Mouse (Mus musculus): Measurements from ENCODE around the gene Lsm3. TPM values are rescaled to one million over a fixed set of nuclear protein-coding genes. Genes with fewer than 3 reads are reported as not detected.

The Lsm3 gene
- polyA plus RNA-seq, 1 experiment from 2014 or later: 279 TPM

DNA sequence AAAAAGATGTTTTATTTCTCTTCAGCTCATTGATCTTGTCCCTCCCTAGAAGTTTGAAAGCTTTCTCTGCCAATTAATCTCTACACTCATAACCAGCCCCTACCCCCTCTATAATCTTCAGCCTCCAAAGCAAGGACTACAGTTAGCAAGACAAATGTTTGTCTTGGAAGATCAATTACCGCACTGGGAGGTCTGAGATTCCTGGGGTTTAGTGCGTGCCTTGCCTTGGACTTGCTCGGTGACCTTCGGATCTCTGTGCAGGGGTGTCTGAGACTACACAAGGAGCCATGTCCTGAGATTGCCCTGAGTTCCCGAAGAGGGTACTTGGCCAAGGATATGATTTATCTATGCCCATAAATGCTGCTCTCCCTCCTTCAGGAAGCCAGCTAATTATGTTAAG lies 17.6 kb downstream of the Lsm3 start:
- Histone ChIP-seq H3K27ac (ENCODE audit: low read length) (no peak overlapping the region), H3K9me3 (ENCODE audit: control insufficient read depth, low read depth, low read length) (no peaks in the 10 kb centered on the region), H3K4me2 (replicated peaks; ENCODE audit: low read depth, low read length) (no peak overlapping the region), H3K4me1 (ENCODE audit: control insufficient read depth, insufficient read depth, low read length) (peaks cover 9% of the 10 kb centered on the region; the same call in 1 of the 2 replicates), H3K9ac (replicated peaks; ENCODE audit: low read depth, low read length) (no peak overlapping the region), H3K27me3 (ENCODE audit: control insufficient read depth, insufficient read depth, low read length) (no peaks in the 10 kb centered on the region), H3K36me3 (ENCODE audit: control insufficient read depth, insufficient read depth, low read length) (no peaks in the 10 kb centered on the region; the same call in 1 of the 2 replicates), H3K4me3 (ENCODE audit: low read depth, low read length) (no peak overlapping the region)
- WGBS: 3% methylated on average over 5 of the region's 5 CpGs
- ATAC-seq (ENCODE audit: insufficient number of reproducible peaks, insufficient read depth, low FRiP score, low read depth): no peak

DNA sequence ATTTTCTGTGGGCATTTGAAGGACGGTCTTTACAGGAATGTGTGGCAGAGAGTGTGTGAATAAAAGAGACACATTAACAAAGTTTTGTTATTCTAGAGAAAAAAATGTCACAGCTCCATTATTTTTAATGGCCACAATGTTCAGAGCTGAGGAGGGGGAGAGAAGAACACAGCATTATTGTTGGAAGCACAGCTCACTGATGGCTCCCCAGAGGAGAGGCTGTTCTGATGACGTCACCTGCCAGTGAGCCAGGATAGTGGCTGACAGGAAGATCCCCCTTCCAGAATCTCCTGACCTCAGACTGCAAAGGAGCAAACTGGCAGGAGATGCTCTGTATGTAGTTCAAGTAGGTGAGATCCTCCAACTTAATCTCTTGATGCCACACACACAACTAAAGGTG lies 18.0 kb downstream of the Lsm3 start:
- peaks cover 9% of the 10 kb centered on the region; the same call in 1 of the 2 replicates for H3K4me1 ChIP-seq (ENCODE audit: control insufficient read depth, insufficient read depth, low read length)
- H3K9ac ChIP-seq (replicated peaks; ENCODE audit: low read depth, low read length): no peak overlapping the region
- H3K36me3 ChIP-seq (ENCODE audit: control insufficient read depth, insufficient read depth, low read length): no peaks in the 10 kb centered on the region
- ATAC-seq (ENCODE audit: insufficient number of reproducible peaks, insufficient read depth, low FRiP score, low read depth): no peak
- H3K27ac ChIP-seq (ENCODE audit: low read length): no peak overlapping the region
- no peak overlapping the region for H3K4me2 ChIP-seq (replicated peaks; ENCODE audit: low read depth, low read length)
- WGBS: 17% methylated on average over 2 of the region's 2 CpGs
- H3K27me3 ChIP-seq (ENCODE audit: control insufficient read depth, insufficient read depth, low read length): no peaks in the 10 kb centered on the region
- H3K4me3 ChIP-seq (ENCODE audit: low read depth, low read length): no peak overlapping the region
- H3K9me3 ChIP-seq (ENCODE audit: control insufficient read depth, low read depth, low read length): no peaks in the 10 kb centered on the region

DNA sequence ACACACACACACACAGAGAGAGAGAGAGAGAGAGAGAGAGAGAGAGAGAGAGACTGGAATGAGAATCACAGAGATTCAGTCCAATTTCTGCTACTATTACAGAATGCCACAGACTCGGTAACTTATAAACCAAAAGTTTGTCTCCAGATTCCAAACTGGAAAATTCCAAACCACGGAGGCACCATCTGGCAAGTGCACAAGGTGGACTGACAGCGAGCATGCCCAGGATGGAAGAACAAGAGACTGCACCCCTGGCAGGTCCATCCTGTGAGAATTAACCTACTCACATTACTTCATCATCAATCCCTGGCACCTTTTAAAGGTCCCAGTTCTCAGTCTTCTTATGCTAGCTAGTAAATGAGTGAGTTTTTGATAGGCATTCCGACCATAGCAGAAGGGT lies 18.5 kb downstream of the Lsm3 start:
- H3K9me3 ChIP-seq (ENCODE audit: control insufficient read depth, low read depth, low read length): no peaks in the 10 kb centered on the region
- H3K4me2 ChIP-seq (replicated peaks; ENCODE audit: low read depth, low read length): no peak overlapping the region
- no peak overlapping the region for H3K4me3 ChIP-seq (ENCODE audit: low read depth, low read length)
- H3K4me1 ChIP-seq (ENCODE audit: control insufficient read depth, insufficient read depth, low read length): peaks cover 9% of the 10 kb centered on the region; the same call in 1 of the 2 replicates
- H3K9ac ChIP-seq (replicated peaks; ENCODE audit: low read depth, low read length): no peak overlapping the region
- no peak overlapping the region for H3K27ac ChIP-seq (ENCODE audit: low read length)
- no peaks in the 10 kb centered on the region for H3K36me3 ChIP-seq (ENCODE audit: control insufficient read depth, insufficient read depth, low read length)
- no peak for ATAC-seq (ENCODE audit: insufficient number of reproducible peaks, insufficient read depth, low FRiP score, low read depth)
- WGBS: 65% methylated on average over 4 of the region's 4 CpGs
- H3K27me3 ChIP-seq (ENCODE audit: control insufficient read depth, insufficient read depth, low read length): no peaks in the 10 kb centered on the region

DNA sequence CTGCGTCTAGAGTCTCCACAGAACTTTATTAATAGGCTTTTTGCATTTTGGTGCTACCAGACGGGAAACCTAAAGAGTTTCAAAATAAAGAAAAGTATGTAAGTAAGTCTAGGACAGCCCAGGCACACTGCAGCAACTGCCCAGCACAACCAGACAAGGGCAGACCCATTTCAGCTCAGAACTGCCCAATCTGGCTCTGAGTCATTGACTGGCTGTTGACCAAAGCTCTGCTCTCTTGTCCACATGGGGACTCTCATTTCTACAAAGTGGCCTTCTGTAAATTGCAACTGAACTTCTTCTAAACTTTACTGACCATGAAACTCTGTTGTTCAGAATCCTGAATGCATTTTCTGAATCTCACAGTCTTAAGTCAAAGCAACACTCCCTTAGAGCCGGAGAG lies 19.5 kb downstream of the Lsm3 start:
- no peaks in the 10 kb centered on the region for H3K27me3 ChIP-seq (ENCODE audit: control insufficient read depth, insufficient read depth, low read length)
- H3K9ac ChIP-seq (replicated peaks; ENCODE audit: low read depth, low read length): no peak overlapping the region
- WGBS: 90% methylated on average over 3 of the region's 3 CpGs
- no peak overlapping the region for H3K4me2 ChIP-seq (replicated peaks; ENCODE audit: low read depth, low read length)
- H3K27ac ChIP-seq (ENCODE audit: low read length): no peak overlapping the region
- H3K36me3 ChIP-seq (ENCODE audit: control insufficient read depth, insufficient read depth, low read length): no peaks in the 10 kb centered on the region
- H3K9me3 ChIP-seq (ENCODE audit: control insufficient read depth, low read depth, low read length): no peaks in the 10 kb centered on the region
- H3K4me1 ChIP-seq (ENCODE audit: control insufficient read depth, insufficient read depth, low read length): peaks cover 9% of the 10 kb centered on the region; the same call in 1 of the 2 replicates
- H3K4me3 ChIP-seq (ENCODE audit: low read depth, low read length): no peak overlapping the region
- ATAC-seq (ENCODE audit: insufficient number of reproducible peaks, insufficient read depth, low FRiP score, low read depth): no peak

DNA sequence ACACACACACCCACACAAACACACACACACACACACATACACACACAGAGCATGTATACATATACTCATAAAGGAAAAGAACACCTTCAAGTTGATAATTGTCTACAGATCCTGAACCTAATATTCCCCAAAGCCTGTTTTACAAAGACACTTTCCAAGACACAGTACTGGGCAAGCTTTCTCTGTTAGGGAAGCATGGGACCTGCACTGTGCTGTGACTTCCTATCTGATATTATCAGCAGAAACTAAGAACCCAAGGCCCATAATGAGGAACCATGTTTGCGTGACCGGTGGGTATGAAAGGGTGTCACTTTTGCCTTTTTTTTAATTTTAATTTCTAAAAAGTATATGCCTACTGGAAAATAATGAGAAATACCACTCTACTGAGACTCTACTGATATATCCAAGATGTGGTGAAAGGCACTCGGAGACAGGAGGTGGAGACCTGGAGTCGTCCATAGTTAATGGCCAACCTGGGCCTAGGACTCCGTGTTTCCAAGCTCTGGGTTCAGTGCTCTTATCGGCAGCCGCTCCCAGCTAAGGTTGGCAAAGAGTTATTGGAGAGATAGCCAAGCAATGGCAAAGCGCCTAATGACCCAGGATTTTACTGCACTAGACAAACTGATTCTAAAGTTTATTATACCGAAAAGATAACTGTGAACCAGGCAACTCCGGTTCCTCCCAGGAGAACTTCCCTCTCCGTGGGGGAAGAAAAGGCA lies 20.5 kb downstream of the Lsm3 start:
- no peak for ATAC-seq (ENCODE audit: insufficient number of reproducible peaks, insufficient read depth, low FRiP score, low read depth)
- 77% methylated on average over 11 of the region's 11 CpGs for WGBS
- no peaks in the 10 kb centered on the region for H3K36me3 ChIP-seq (ENCODE audit: control insufficient read depth, insufficient read depth, low read length)
- no peak overlapping the region for H3K27ac ChIP-seq (ENCODE audit: low read length)
- no peaks in the 10 kb centered on the region for H3K27me3 ChIP-seq (ENCODE audit: control insufficient read depth, insufficient read depth, low read length)
- no peak overlapping the region for H3K9ac ChIP-seq (replicated peaks; ENCODE audit: low read depth, low read length)
- H3K9me3 ChIP-seq (ENCODE audit: control insufficient read depth, low read depth, low read length): no peaks in the 10 kb centered on the region
- peaks cover 9% of the 10 kb centered on the region; the same call in 1 of the 2 replicates for H3K4me1 ChIP-seq (ENCODE audit: control insufficient read depth, insufficient read depth, low read length)
- H3K4me2 ChIP-seq (replicated peaks; ENCODE audit: low read depth, low read length): no peak overlapping the region
- H3K4me3 ChIP-seq (ENCODE audit: low read depth, low read length): no peak overlapping the region

DNA sequence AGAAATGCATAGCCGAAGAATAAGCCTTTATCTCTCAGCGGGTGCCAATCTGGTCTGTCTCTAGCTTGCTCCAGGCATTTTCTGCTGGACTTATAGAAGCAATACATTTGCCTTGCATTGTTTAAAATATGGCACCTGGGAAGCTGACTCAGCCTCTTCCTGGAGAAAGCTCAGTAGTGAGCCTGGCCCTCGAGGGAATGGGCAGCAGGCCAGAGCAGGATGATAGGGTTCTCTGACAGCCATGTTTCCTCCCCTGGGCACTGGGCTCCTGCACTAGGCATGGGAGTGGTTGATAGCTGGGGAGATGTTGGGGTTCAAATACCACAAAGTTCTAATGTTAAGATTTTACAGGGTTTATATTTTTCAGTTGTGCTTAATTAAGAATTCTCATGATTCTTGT lies 25.5 kb downstream of the Lsm3 start:
- Histone ChIP-seq H3K9ac (replicated peaks; ENCODE audit: low read depth, low read length) (no peak overlapping the region), H3K4me1 (ENCODE audit: control insufficient read depth, insufficient read depth, low read length) (no peaks in the 10 kb centered on the region), H3K36me3 (ENCODE audit: control insufficient read depth, insufficient read depth, low read length) (no peaks in the 10 kb centered on the region), H3K4me2 (replicated peaks; ENCODE audit: low read depth, low read length) (no peak overlapping the region), H3K9me3 (ENCODE audit: control insufficient read depth, low read depth, low read length) (no peaks in the 10 kb centered on the region), H3K27ac (ENCODE audit: low read length) (no peak overlapping the region), H3K27me3 (ENCODE audit: control insufficient read depth, insufficient read depth, low read length) (no peaks in the 10 kb centered on the region), H3K4me3 (ENCODE audit: low read depth, low read length) (no peak overlapping the region)
- no peak for ATAC-seq (ENCODE audit: insufficient number of reproducible peaks, insufficient read depth, low FRiP score, low read depth)
- 46% methylated on average over 3 of the region's 3 CpGs for WGBS

DNA sequence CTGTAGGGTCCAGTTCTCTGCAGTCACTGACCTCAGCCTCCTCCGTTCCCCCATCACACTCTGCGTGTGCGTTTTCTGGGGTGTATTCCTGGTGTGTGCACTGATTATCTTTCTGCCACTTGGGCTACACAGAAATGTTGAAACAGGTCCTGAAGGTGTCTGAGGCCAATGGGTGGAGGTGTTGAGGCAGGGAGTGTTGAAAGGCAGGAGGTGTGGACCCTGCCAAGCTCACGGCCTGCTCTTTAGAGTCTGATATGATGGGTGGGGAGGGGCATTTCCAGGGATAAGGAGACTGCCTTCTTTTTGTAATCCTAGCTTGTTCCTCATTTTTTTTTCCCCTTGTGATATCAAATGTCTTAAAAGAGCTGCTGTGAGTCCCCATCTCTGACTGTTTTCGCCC lies 27.3 kb downstream of the Lsm3 start:
- Histone ChIP-seq H3K27me3 (ENCODE audit: control insufficient read depth, insufficient read depth, low read length) (no peaks in the 10 kb centered on the region), H3K9ac (replicated peaks; ENCODE audit: low read depth, low read length) (no peak overlapping the region), H3K36me3 (ENCODE audit: control insufficient read depth, insufficient read depth, low read length) (no peaks in the 10 kb centered on the region), H3K27ac (ENCODE audit: low read length) (no peak overlapping the region), H3K9me3 (ENCODE audit: control insufficient read depth, low read depth, low read length) (no peaks in the 10 kb centered on the region), H3K4me1 (ENCODE audit: control insufficient read depth, insufficient read depth, low read length) (no peaks in the 10 kb centered on the region), H3K4me3 (ENCODE audit: low read depth, low read length) (no peak overlapping the region), H3K4me2 (replicated peaks; ENCODE audit: low read depth, low read length) (no peak overlapping the region)
- no peak for ATAC-seq (ENCODE audit: insufficient number of reproducible peaks, insufficient read depth, low FRiP score, low read depth)
- WGBS: 72% methylated on average over 5 of the region's 5 CpGs

DNA sequence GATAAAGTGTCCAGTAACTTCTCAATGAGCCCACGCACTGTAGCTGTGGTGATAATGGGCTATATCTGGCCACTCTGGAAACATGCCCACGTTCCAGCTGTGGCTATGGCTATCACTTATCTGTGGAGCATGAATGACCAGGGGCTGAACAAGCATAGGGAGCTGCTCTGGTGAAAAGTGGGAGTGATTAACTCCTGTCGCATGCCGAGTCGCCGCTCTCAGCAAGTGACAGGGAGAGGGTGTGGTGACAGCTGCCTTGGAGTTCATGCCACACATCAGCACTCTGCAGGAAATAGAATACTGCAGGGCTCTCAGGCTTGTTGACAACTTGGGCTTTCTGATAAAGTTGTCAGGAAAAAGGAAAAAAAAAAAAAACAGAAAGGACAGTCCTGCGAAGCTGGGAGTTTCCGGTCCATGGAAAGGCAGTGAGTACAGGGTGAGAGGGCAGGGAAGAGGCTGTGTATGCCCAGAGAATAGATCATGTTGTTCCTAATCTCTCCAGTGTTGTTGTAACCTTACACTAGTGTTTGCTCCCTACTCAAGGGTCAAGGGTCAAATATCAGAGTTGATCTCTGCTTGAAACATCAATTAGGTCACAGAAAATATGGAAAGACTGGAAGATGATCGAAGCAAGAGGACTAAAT lies 30.6 kb downstream of the Lsm3 start:
- Histone ChIP-seq H3K9ac (replicated peaks; ENCODE audit: low read depth, low read length) (no peak overlapping the region), H3K4me3 (ENCODE audit: low read depth, low read length) (no peak overlapping the region), H3K36me3 (ENCODE audit: control insufficient read depth, insufficient read depth, low read length) (no peaks in the 10 kb centered on the region), H3K27me3 (ENCODE audit: control insufficient read depth, insufficient read depth, low read length) (no peaks in the 10 kb centered on the region), H3K27ac (ENCODE audit: low read length) (no peak overlapping the region), H3K4me1 (ENCODE audit: control insufficient read depth, insufficient read depth, low read length) (no peaks in the 10 kb centered on the region), H3K4me2 (replicated peaks; ENCODE audit: low read depth, low read length) (no peak overlapping the region), H3K9me3 (ENCODE audit: control insufficient read depth, low read depth, low read length) (no peaks in the 10 kb centered on the region)
- 43% methylated on average over 9 of the region's 9 CpGs for WGBS
- no peak for ATAC-seq (ENCODE audit: insufficient number of reproducible peaks, insufficient read depth, low FRiP score, low read depth)
